12 mouse cellular contexts compared by ENCODE assay signal in genomic region chr4:140052575-140052974, GRCm38 (mm10).
DNase-seq lines count a peak whose midpoint lies in the region; ATAC-seq and TF ChIP-seq lines count a peak whose summit lies in the region.
"Had no signal": no experiment of that assay in that cellular context is flagged by ENCODE, and none has a peak within 500 bp of the region (broad histone marks: within the 10 kb centered on the region; RNA-seq: fewer than 3 reads in every experiment).

No protein-coding gene starts in this region.

- H3K27ac ChIP-seq in gastrocnemius, adult 2 months, result no peak overlapping the region
- H3K27ac ChIP-seq in liver, embryonic 14.5 days, result no peak overlapping the region
- H3K27ac ChIP-seq in liver, embryonic 11.5 days (ENCODE audit: low read depth, low read length), result no peak overlapping the region
- H3K27ac ChIP-seq: limb, embryonic 10.5 days had no signal

- intact Hi-C loops in gastrocnemius, adult 2 months (cut with DNase I), result no loop called here

- H3K4me1 ChIP-seq in liver, embryonic 14.5 days (replicated peaks; ENCODE audit: control insufficient read depth in 2 of 2, insufficient read depth in 2 of 2, low read length in 1 of 2), result peaks cover 0 to 3% of the 10 kb centered on the region in 2 experiments; a peak in 2 of 4 replicates
- H3K4me1 ChIP-seq in liver, embryonic 11.5 days (replicated peaks; ENCODE audit: control insufficient read depth, insufficient read depth, low read length), result no peaks in the 10 kb centered on the region

- TF ChIP-seq EP300 in liver, embryonic 14.5 days (IDR thresholded peaks at IDR 0.05; ENCODE audit: low read depth), result no peak

- ATAC-seq in liver, embryonic 14.5 days (ENCODE audit: insufficient read depth), result no peak
- ATAC-seq in liver, embryonic 11.5 days (replicated peaks; ENCODE audit: low FRiP score), result no peak

- H3K9ac ChIP-seq in liver, embryonic 14.5 days (replicated peaks), result no peak overlapping the region
- H3K9ac ChIP-seq in liver, embryonic 11.5 days (ENCODE audit: low read depth, low read length), result no peak overlapping the region

- H3K4me2 ChIP-seq in liver, embryonic 14.5 days (ENCODE audit: low read depth), result no peak overlapping the region
- no peak overlapping the region for H3K4me2 ChIP-seq in liver, embryonic 11.5 days
- H3K4me2 ChIP-seq: heart, embryonic 11.5 days had no signal

- no peaks in the 10 kb centered on the region for H3K27me3 ChIP-seq in liver, embryonic 14.5 days (ENCODE audit: control insufficient read depth, insufficient read depth, low read length)
- no peaks in the 10 kb centered on the region for H3K27me3 ChIP-seq in liver, embryonic 11.5 days (replicated peaks; ENCODE audit: control insufficient read depth, insufficient read depth, low read length)
- H3K27me3 ChIP-seq: CH12.LX had no signal

- no peaks in the 10 kb centered on the region; the same call in none of the 2 replicates for H3K9me3 ChIP-seq in liver, embryonic 14.5 days (ENCODE audit: control insufficient read depth, low read length)
- no peaks in the 10 kb centered on the region for H3K9me3 ChIP-seq in liver, embryonic 11.5 days (ENCODE audit: control insufficient read depth, low read length)
- H3K9me3 ChIP-seq: limb, embryonic 10.5 days had no signal

- DNase-seq in gastrocnemius, adult 2 months, result no peak
- no peak for DNase-seq in gastrocnemius, postnatal 4 days (ENCODE audit: low spot score in 2 of 2)
- no peak for DNase-seq in liver, embryonic 14.5 days (ENCODE audit: low read depth in 3 of 3, low spot score in 3 of 3)
- no peak for DNase-seq in liver, embryonic 11.5 days (ENCODE audit: low spot score)
- peak; percentile 71 for DNase-seq in ES-CJ7 (ENCODE audit: low read depth, low spot score)
- peak; percentile 29 to 52 for DNase-seq in adrenal gland, postnatal 36 days
- DNase-seq in layer of hippocampus, postnatal 14 days (ENCODE audit: low spot score in 2 of 2), result no peak
- DNase-seq in right cerebral cortex, postnatal 10 days (ENCODE audit: low spot score in 2 of 2), result no peak
- DNase-seq: lung, postnatal 4 days had no signal

- H3K36me3 ChIP-seq in liver, embryonic 14.5 days (replicated peaks; ENCODE audit: control insufficient read depth, insufficient read depth, low read depth), result no peaks in the 10 kb centered on the region
- no peaks in the 10 kb centered on the region for H3K36me3 ChIP-seq in liver, embryonic 11.5 days (ENCODE audit: control insufficient read depth, insufficient read depth, low read length)
- H3K36me3 ChIP-seq: limb, embryonic 10.5 days had no signal

- WGBS in liver, embryonic 14.5 days (ENCODE audit: insufficient replicate concordance), result 50% methylated on average over 11 of the region's 11 CpGs
- WGBS in liver, embryonic 11.5 days, result 52% methylated on average over 11 of the region's 11 CpGs

- peak; percentile 41 for TF ChIP-seq CTCF in gastrocnemius, adult 2 months (IDR thresholded peaks at IDR 0.05)
- peak; percentile 34; the same call in 1 of the 2 replicates for TF ChIP-seq CTCF in liver, embryonic 14.5 days (IDR thresholded peaks at IDR 0.05; ENCODE audit: low read depth)

- no peak overlapping the region for H3K4me3 ChIP-seq in gastrocnemius, adult 2 months
- H3K4me3 ChIP-seq in liver, embryonic 14.5 days (ENCODE audit: insufficient read depth in 1 of 2, low read depth in 2 of 2, low read length in 2 of 2), result no peak overlapping the region
- no peak overlapping the region for H3K4me3 ChIP-seq in liver, embryonic 11.5 days (ENCODE audit: low read depth, low read length)
- H3K4me3 ChIP-seq: limb, embryonic 10.5 days had no signal

Comparison
In these comparisons a context has a peak if more than half of its experiments do, and no peak if none do; other contexts are left out.
1. DNase-seq: peak in ES-CJ7 (single experiment) and adrenal gland, postnatal 36 days (2 of 2); none in gastrocnemius, adult 2 months (single experiment), gastrocnemius, postnatal 4 days (0 of 2), liver, embryonic 14.5 days (0 of 3), liver, embryonic 11.5 days (single experiment), layer of hippocampus, postnatal 14 days (0 of 2) and right cerebral cortex, postnatal 10 days (0 of 2).